Mouse (Mus musculus) megakaryocyte, embryonic 14.5 days (primary cell): ENCODE data around the gene Vps54.

ENCODE experiments used
- FLI1 ChIP-seq: IDR thresholded peaks from 2 replicates; pipeline ENCODE4 v1.6.1; 2012; ENCODE audit warnings: low read length, inconsistent platforms, mixed read lengths
- GATA1 ChIP-seq: IDR thresholded peaks from 3 replicates; pipeline ENCODE4 v1.6.1; 2012; ENCODE audit warnings: mixed read lengths, low read length, inconsistent platforms, borderline replicate concordance

DNA sequence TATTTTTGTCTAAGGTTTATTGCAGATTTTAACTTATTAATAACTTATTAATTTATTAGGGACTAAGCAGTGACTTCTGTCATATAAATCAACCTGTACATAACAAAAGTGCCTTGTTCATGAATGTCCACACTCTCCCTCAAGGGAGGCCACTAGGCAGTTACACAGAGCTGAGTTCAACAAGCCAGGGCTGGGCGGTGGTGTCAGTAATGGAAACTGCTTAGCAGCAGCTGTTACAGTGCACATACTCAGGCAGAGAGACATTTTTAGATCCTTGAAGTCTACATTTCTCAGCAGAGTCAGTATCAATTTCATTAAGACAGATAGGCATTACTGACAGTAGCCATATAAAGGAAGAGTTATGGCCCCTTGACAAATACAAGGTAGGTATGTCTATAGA lies 98.8 kb downstream of the Vps54 start:
- TF ChIP-seq GATA1 (no peak), FLI1 (no peak)
